Mouse (Mus musculus): ENCODE measurements at regions not wholly inside any gene's neighbourhood (a gene's known extent, or its start where the extent isn't known, plus 50 kb on each side); places are given as distances from the start of the nearest gene placed in this dataset.

DNA sequence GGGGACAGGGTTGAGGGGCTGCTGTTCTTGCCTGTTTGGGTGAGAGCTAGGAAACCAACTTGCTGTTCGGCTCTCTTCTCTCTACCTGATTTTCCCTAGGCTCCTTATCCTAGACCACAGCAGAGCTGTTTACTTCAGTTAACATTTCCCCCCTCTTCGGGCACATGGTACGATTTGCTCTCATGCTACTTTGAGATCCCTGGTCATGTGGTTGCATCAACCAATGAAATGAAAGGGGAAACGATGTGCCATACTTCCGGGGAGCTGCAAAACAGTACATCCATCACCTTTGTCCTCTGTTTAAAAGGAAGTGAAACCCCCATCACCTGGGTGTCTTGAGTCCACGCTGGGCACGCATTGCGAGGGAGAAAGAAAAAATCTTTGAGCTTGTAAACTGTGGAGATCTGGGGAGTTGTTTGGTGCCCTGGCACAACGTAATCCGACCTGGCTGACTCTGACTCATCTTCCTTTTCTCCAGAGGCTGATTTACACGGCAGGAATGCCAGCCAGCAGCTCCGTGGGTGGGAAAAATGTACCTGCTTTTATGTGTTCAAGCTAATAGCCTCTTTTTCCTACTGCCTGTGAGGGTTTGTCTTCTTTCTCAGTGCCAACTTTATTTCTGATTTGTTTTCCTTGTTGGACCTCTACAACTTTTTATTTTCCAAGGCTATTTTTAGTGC lies 97.2 kb upstream of the Adra1b start:
- no peaks in the 10 kb centered on the region for H3K27me3 ChIP-seq (replicated peaks; ENCODE audit: insufficient read depth, low read length)
- no peaks in the 10 kb centered on the region for H3K36me3 ChIP-seq (ENCODE audit: insufficient read depth, low read length)
- DNase-seq (ENCODE audit: low spot score), result no peak
- 63% methylated on average over 12 of the region's 12 CpGs for WGBS
- TF ChIP-seq CTCF (IDR thresholded peaks at IDR 0.05), result no peak
- no peak for TF ChIP-seq EP300 (IDR thresholded peaks at IDR 0.05)
- H3K9me3 ChIP-seq (ENCODE audit: low read length), result no peaks in the 10 kb centered on the region
- no peak for ATAC-seq
- H3K4me2 ChIP-seq (replicated peaks; ENCODE audit: low read depth, low read length), result no peak overlapping the region
- no peak overlapping the region for H3K27ac ChIP-seq (ENCODE audit: low read length)
- H3K4me3 ChIP-seq (ENCODE audit: low read depth, low read length), result no peak overlapping the region
- H3K9ac ChIP-seq (replicated peaks; ENCODE audit: low read depth), result no peak overlapping the region
- no peaks in the 10 kb centered on the region for H3K4me1 ChIP-seq (ENCODE audit: insufficient read depth, low read depth, low read length)

- no peaks in the 10 kb centered on the region for H3K4me1 ChIP-seq (ENCODE audit: insufficient read depth, low read depth, low read length)
- H3K27me3 ChIP-seq (replicated peaks; ENCODE audit: insufficient read depth, low read length), result no peaks in the 10 kb centered on the region
- no peak overlapping the region for H3K4me2 ChIP-seq (replicated peaks; ENCODE audit: low read depth, low read length)
- H3K9ac ChIP-seq (replicated peaks; ENCODE audit: low read depth), result no peak overlapping the region
- DNase-seq (ENCODE audit: low spot score), result no peak
- H3K4me3 ChIP-seq (ENCODE audit: low read depth, low read length), result no peak overlapping the region
- 89% methylated on average over 4 of the region's 4 CpGs for WGBS
- TF ChIP-seq CTCF (IDR thresholded peaks at IDR 0.05), result no peak
- TF ChIP-seq EP300 (IDR thresholded peaks at IDR 0.05), result no peak
- no peak for ATAC-seq
- no peaks in the 10 kb centered on the region for H3K9me3 ChIP-seq (ENCODE audit: low read length)
- H3K36me3 ChIP-seq (ENCODE audit: insufficient read depth, low read length), result no peaks in the 10 kb centered on the region
- no peak overlapping the region for H3K27ac ChIP-seq (ENCODE audit: low read length)
These were observed 99.0 kb upstream of the Adra1b start for GRCm38 (mm10) chr11:44000056-44000455.

GRCm38 (mm10) chr11:44001843-44002589 lies 101.0 kb upstream of the Adra1b start:
- no peak for DNase-seq (ENCODE audit: low spot score)
- Histone ChIP-seq H3K27ac (ENCODE audit: low read length) (0 out of 2 replicates have a peak overlapping the region, but pooled peaks have one; percentile 14), H3K9me3 (ENCODE audit: low read length) (no peaks in the 10 kb centered on the region), H3K27me3 (replicated peaks; ENCODE audit: insufficient read depth, low read length) (no peaks in the 10 kb centered on the region), H3K36me3 (ENCODE audit: insufficient read depth, low read length) (no peaks in the 10 kb centered on the region), H3K9ac (replicated peaks; ENCODE audit: low read depth) (no peak overlapping the region), H3K4me2 (replicated peaks; ENCODE audit: low read depth, low read length) (no peak overlapping the region), H3K4me3 (ENCODE audit: low read depth, low read length) (no peak overlapping the region), H3K4me1 (ENCODE audit: insufficient read depth, low read depth, low read length) (no peaks in the 10 kb centered on the region)
- WGBS, result 77% methylated on average over 7 of the region's 7 CpGs
- TF ChIP-seq EP300 (IDR thresholded peaks at IDR 0.05) (no peak), CTCF (IDR thresholded peaks at IDR 0.05) (no peak)
- ATAC-seq, result no peak

DNA sequence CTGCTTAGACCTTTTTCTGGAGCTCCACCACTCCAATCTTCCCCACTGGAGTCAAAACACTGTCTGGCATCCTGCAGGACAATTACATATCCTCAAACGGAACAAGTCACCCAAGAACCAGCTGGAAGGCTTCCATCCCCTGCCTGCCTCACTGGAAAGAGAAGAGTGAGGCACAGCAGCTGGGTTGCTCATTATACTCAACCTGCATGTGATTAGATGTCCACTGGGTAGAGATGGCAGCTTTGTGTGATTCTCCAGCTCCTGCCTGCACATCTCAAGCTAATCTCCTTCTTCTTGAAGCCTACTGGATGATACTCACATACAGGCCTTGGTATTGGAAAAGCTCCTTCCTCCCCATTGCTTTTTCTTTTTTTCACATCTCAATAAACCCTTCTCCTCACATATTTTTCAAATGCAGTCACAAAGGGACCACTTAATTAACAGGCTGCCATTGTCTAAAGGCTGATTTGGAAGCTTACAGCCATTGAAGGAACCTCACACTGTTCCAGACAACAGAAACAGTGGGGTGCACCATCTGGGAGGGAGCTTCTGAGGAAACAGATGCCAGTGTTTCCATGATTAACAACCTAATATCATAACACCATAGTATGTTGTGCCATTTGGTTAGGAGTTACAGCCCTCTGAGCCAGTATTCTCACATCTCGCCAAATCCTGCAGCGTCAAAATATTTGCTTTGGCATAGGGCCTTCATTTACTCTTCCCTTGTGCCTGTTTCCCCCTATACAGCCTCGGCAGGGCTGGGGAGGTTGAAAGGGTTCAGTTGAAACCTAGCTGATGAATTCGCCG lies 101.9 kb upstream of the Adra1b start:
- Histone ChIP-seq H3K36me3 (ENCODE audit: insufficient read depth, low read length) (no peaks in the 10 kb centered on the region), H3K27ac (ENCODE audit: low read length) (no peak overlapping the region), H3K27me3 (replicated peaks; ENCODE audit: insufficient read depth, low read length) (no peaks in the 10 kb centered on the region), H3K4me1 (ENCODE audit: insufficient read depth, low read depth, low read length) (no peaks in the 10 kb centered on the region), H3K9me3 (ENCODE audit: low read length) (no peaks in the 10 kb centered on the region), H3K4me3 (ENCODE audit: low read depth, low read length) (no peak overlapping the region), H3K9ac (replicated peaks; ENCODE audit: low read depth) (no peak overlapping the region), H3K4me2 (replicated peaks; ENCODE audit: low read depth, low read length) (no peak overlapping the region)
- WGBS, result 31% methylated on average over 6 of the region's 6 CpGs
- DNase-seq (ENCODE audit: low spot score), result peak; percentile 76
- peak; percentile 72 for ATAC-seq
- TF ChIP-seq CTCF (IDR thresholded peaks at IDR 0.05) (peak; percentile 7; the same call in 1 of the 2 replicates), EP300 (IDR thresholded peaks at IDR 0.05) (peak; percentile 60; the same call in 1 of the 2 replicates)

DNA sequence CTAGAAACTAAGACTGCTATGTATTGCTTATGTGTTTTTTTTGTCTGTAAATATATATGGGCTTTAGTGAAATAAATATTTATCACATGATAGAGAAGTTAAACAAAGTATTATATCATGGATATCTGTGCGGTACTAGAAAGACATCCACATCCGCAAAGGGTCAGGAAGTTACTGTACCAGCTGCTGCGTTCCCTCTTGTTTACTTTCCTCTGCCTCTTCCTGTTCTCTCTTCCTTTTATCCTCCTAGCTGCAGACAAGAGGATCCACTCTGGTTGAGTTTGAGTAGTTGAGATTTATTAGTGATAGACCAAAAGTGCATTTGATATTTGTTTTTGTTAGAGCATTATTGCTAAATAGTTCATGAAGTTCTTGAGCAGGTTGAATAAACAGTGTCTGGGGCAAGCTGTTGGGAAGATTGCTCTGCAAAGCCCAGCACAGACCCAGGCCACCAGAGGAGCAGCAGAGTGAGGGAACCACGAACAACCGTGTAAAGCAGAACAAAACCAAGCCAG lies 106.6 kb upstream of the Adra1b start:
- Histone ChIP-seq H3K27ac (ENCODE audit: low read length) (no peak overlapping the region), H3K27me3 (replicated peaks; ENCODE audit: insufficient read depth, low read length) (no peaks in the 10 kb centered on the region), H3K4me2 (replicated peaks; ENCODE audit: low read depth, low read length) (no peak overlapping the region), H3K9me3 (ENCODE audit: low read length) (no peaks in the 10 kb centered on the region), H3K9ac (replicated peaks; ENCODE audit: low read depth) (no peak overlapping the region), H3K36me3 (ENCODE audit: insufficient read depth, low read length) (no peaks in the 10 kb centered on the region), H3K4me1 (ENCODE audit: insufficient read depth, low read depth, low read length) (no peaks in the 10 kb centered on the region), H3K4me3 (ENCODE audit: low read depth, low read length) (no peak overlapping the region)
- DNase-seq (ENCODE audit: low spot score), result no peak
- 27% methylated on average over 5 of the region's 5 CpGs for WGBS
- TF ChIP-seq EP300 (IDR thresholded peaks at IDR 0.05) (no peak), CTCF (IDR thresholded peaks at IDR 0.05) (no peak)
- ATAC-seq, result no peak

DNA sequence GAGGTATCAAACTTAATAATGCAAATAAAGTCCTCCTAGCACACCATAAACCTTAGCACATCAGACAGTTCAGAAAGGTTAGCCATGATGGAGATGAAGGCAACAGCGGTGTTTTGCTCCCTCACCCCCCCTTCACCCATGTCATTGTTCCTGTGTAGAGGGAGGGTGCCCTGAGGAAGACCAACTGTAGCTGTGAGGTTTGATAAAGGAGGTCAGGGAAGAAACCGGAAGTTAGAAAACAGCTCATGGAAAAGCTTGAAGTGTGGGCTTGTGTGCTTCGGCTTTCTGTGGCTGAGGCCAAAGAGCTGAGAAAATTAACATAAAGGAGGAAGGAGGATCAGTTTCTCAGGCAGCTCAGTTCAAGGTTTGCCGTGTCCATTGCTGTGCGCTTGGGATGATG lies 111.3 kb upstream of the Adra1b start:
- TF ChIP-seq CTCF (IDR thresholded peaks at IDR 0.05) (no peak), EP300 (IDR thresholded peaks at IDR 0.05) (no peak)
- H3K4me1 ChIP-seq (ENCODE audit: insufficient read depth, low read depth, low read length), result no peaks in the 10 kb centered on the region
- 77% methylated on average over 5 of the region's 5 CpGs for WGBS
- DNase-seq (ENCODE audit: low spot score) (no peak), ATAC-seq (no peak)
- no peak overlapping the region for H3K9ac ChIP-seq (replicated peaks; ENCODE audit: low read depth)
- no peaks in the 10 kb centered on the region for H3K9me3 ChIP-seq (ENCODE audit: low read length)
- H3K27ac ChIP-seq (ENCODE audit: low read length), result no peak overlapping the region
- H3K4me3 ChIP-seq (ENCODE audit: low read depth, low read length), result no peak overlapping the region
- H3K27me3 ChIP-seq (replicated peaks; ENCODE audit: insufficient read depth, low read length), result no peaks in the 10 kb centered on the region
- no peaks in the 10 kb centered on the region for H3K36me3 ChIP-seq (ENCODE audit: insufficient read depth, low read length)
- no peak overlapping the region for H3K4me2 ChIP-seq (replicated peaks; ENCODE audit: low read depth, low read length)

All from lung, postnatal 0 days (tissue).